Mouse (Mus musculus): ENCODE measurements around the gene Tnmd. TPM values are rescaled to one million over a fixed set of nuclear protein-coding genes. Genes with fewer than 3 reads are reported as not detected.

Tnmd gene
- polyA plus RNA-seq (2015; fragmentation: Nextera tagmentation; extraction: Ambion mirVana) = 0.57 and 0.86 TPM in 2 replicates

DNA sequence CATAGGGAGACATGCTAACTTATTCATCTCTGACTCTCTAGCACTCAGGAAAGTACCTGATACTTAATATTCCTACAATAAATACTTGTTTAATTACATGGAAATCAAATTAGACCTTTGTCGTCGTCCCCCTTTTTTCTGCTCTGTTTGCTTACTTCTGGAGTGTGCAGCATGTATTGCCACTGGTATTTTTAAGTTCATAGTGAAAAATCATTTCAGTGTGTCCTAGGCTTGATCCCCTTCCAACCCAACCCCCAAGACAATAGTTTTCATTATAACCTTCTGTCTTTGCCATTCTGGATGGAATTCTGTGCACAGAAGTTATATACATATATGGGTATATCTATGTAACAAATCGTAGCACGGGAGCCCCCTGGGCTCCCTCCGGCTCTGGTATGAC, at the start of gene Tnmd:
Gene Tnmd (plus strand): TSS at position 301 of the 400 bp plus-strand sequence.
- 75% methylated on average over 5 of the region's 5 CpGs for WGBS
- H3K4me3 ChIP-seq = no peak within 1 kb of the TSS
- no peaks in the 10 kb centered on the region for H3K9me3 ChIP-seq (replicated peaks)
- no peaks in the 10 kb centered on the region for H3K4me1 ChIP-seq (replicated peaks)
- H3K27ac ChIP-seq = no peak within 1 kb of the TSS
- no peaks in the 10 kb centered on the region for H3K27me3 ChIP-seq
- H3K4me2 ChIP-seq = no peak within 1 kb of the TSS
- no peak within 1 kb of the TSS for H3K9ac ChIP-seq
- no peak for ATAC-seq (replicated peaks; ENCODE audit: insufficient number of reproducible peaks, insufficient read depth, low FRiP score, low read depth)
- no peaks in the 10 kb centered on the region for H3K36me3 ChIP-seq

- Histone ChIP-seq H3K27me3 (no peaks in the 10 kb centered on the region), H3K4me3 (no peak overlapping the region), H3K4me1 (replicated peaks) (no peaks in the 10 kb centered on the region), H3K9me3 (replicated peaks) (no peaks in the 10 kb centered on the region), H3K9ac (no peak overlapping the region), H3K27ac (no peak overlapping the region), H3K36me3 (no peaks in the 10 kb centered on the region), H3K4me2 (no peak overlapping the region)
- no peak for ATAC-seq (replicated peaks; ENCODE audit: insufficient number of reproducible peaks, insufficient read depth, low FRiP score, low read depth)
- 87% methylated on average over 4 of the region's 4 CpGs for WGBS
Measured at GRCm38 (mm10) chrX:133853637-133854036, 2.9 kb downstream of the Tnmd start.

DNA sequence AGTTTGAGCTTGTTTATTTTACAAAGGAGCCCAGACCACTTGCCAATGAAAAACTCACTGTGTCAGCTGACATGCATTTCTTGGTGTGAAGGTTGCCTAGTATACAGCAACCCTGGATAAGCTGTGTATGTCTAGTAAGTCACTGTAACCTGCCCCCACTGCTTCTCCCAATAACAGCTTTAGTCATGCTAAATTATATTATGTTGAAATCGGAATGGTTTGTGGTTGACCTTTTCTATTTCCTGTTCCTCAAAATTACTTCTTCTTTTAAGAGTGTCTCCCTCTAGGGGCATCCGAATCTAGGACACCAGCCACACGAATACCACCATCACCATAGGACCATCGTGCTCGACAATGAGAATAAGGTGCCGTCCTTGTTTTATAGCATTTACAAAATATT, 19.0 kb downstream of the Tnmd start:
- Histone ChIP-seq H3K36me3 (no peaks in the 10 kb centered on the region), H3K27ac (no peak overlapping the region), H3K4me3 (no peak overlapping the region), H3K27me3 (no peaks in the 10 kb centered on the region), H3K4me1 (replicated peaks) (no peaks in the 10 kb centered on the region), H3K4me2 (no peak overlapping the region), H3K9me3 (replicated peaks) (no peaks in the 10 kb centered on the region), H3K9ac (no peak overlapping the region)
- no peak for ATAC-seq (replicated peaks; ENCODE audit: insufficient number of reproducible peaks, insufficient read depth, low FRiP score, low read depth)
- WGBS = 79% methylated on average over 6 of the region's 6 CpGs

DNA sequence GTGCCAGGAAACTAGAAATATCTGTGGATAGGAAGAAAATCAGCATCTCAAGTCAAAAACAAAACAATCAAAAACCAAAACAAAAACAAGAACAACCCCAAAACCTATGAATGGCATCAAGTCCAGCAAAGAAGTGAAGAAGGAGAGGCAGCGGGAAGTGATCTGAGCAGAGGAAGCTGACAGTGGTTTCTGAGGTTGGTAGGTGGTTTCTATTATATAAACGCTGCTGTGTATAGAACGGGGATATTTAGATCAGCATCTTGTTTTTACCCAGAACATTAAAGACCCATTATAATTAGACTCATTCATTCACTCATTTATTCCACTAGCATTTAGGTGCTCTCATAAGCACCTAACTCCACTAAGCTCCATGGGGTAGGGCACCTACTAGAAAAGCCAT, 36.5 kb downstream of the Tnmd start:
- no peak overlapping the region for H3K27ac ChIP-seq
- WGBS = 83% methylated on average over 3 of the region's 3 CpGs
- H3K4me1 ChIP-seq (replicated peaks) = no peaks in the 10 kb centered on the region
- H3K36me3 ChIP-seq = no peaks in the 10 kb centered on the region; the same call in 1 of the 2 replicates
- no peak for ATAC-seq (replicated peaks; ENCODE audit: insufficient number of reproducible peaks, insufficient read depth, low FRiP score, low read depth)
- no peak overlapping the region for H3K4me2 ChIP-seq
- no peaks in the 10 kb centered on the region for H3K27me3 ChIP-seq
- no peak overlapping the region for H3K9ac ChIP-seq
- H3K4me3 ChIP-seq = no peak overlapping the region
- no peaks in the 10 kb centered on the region for H3K9me3 ChIP-seq (replicated peaks)

DNA sequence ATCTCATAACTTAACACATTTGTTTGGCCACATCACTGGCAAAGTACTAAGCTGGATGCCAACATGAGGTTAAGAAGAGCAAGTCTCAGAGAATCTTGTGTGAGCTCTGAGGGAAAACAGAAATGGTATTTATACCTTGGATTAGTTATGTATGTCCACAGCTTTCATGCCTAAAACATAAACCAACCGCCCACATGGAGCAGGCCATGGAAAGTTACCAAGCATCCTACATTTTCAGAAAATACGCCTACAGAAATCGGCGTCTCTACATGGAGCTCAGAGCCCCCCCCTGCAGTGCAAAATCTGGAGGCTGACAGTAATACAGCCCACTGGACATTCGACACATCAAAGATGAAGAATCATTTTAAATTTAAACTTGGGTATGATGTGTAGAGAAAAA, 37.3 kb downstream of the Tnmd start:
- H3K27me3 ChIP-seq = no peaks in the 10 kb centered on the region
- H3K4me3 ChIP-seq = no peak overlapping the region
- 80% methylated on average over 5 of the region's 5 CpGs for WGBS
- H3K9ac ChIP-seq = no peak overlapping the region
- H3K9me3 ChIP-seq (replicated peaks) = no peaks in the 10 kb centered on the region
- no peaks in the 10 kb centered on the region; the same call in 1 of the 2 replicates for H3K36me3 ChIP-seq
- H3K27ac ChIP-seq = no peak overlapping the region
- no peak overlapping the region for H3K4me2 ChIP-seq
- H3K4me1 ChIP-seq (replicated peaks) = no peaks in the 10 kb centered on the region
- ATAC-seq (replicated peaks; ENCODE audit: insufficient number of reproducible peaks, insufficient read depth, low FRiP score, low read depth) = no peak

DNA sequence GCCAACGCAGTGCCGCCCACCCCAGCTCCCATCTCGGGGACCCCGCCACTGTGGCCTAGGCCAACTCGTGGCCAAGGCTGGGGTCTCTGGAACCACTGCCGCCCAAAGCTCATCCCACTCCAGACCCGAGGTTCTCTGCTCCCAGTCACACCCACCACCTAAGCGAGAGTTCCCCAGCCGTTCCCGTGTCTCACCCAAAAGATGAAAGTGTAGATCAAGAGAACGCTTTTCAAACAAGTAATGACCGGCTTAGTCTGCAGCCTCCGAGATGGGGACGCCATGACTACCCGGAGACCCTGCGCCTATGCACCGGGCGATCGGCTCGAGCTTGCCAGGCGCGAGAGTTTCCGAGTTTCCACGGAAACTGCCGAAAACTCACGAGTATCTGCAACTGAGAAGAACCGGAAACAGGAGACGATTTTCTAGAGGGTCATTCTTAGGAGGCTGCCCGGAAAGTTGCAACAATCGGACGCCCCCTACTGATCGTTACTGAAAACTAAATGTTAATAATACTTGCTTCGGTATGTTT, 47.3 kb downstream of the Tnmd start, which contains the start of gene Tspan6:
Gene Tspan6 (minus strand): TSS at position 416 of the 529 bp plus-strand sequence.
- Histone ChIP-seq H3K4me2 (peak within 1 kb of the TSS; percentile 66), H3K4me1 (replicated peaks) (no peaks in the 10 kb centered on the region), H3K27ac (peak within 1 kb of the TSS; percentile 31; the same call in 1 of the 2 replicates), H3K4me3 (peak within 1 kb of the TSS; percentile 61), H3K9me3 (replicated peaks) (no peaks in the 10 kb centered on the region), H3K36me3 (no peaks in the 10 kb centered on the region), H3K9ac (peak within 1 kb of the TSS; percentile 62), H3K27me3 (no peaks in the 10 kb centered on the region)
- ATAC-seq (replicated peaks; ENCODE audit: insufficient number of reproducible peaks, insufficient read depth, low FRiP score, low read depth) = peak; percentile 75
- WGBS = 25% methylated on average over 33 of the region's 33 CpGs

DNA sequence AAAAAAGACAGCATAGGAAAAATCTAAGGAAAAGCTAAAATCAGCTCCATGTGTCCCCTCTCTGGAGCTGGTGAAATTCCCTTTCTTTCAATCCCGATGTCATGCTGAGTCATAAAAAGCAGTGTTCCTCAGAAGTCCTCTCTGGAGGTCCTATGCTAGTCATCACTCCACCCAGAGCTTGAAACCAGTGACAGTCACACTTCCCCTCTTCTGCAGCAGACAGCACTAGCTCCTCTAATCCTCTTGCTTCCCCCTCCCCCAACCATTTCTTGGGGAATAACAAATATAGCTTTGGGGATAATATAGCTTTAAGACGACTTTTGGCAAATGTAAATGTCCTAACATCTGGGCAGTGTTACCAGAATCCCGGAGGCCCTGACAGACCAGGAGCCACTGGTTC, 57.5 kb downstream of the Tnmd start, which contains the start of gene Srpx2:
Gene Srpx2 (plus strand): TSS at position 166 of the 400 bp plus-strand sequence.
- 15% methylated on average over 3 of the region's 3 CpGs for WGBS
- Histone ChIP-seq H3K4me2 (no peak within 1 kb of the TSS; the same call in 1 of the 2 replicates), H3K4me3 (0 out of 2 replicates have a peak within 1 kb of the TSS, but pooled peaks have one; percentile 5), H3K27me3 (no peaks in the 10 kb centered on the region), H3K9me3 (replicated peaks) (no peaks in the 10 kb centered on the region), H3K36me3 (no peaks in the 10 kb centered on the region), H3K4me1 (replicated peaks) (0 out of 2 replicates have a peak, but pooled peaks cover 5% of the 10 kb centered on the region), H3K27ac (no peak within 1 kb of the TSS), H3K9ac (no peak within 1 kb of the TSS)
- no peak for ATAC-seq (replicated peaks; ENCODE audit: insufficient number of reproducible peaks, insufficient read depth, low FRiP score, low read depth)

DNA sequence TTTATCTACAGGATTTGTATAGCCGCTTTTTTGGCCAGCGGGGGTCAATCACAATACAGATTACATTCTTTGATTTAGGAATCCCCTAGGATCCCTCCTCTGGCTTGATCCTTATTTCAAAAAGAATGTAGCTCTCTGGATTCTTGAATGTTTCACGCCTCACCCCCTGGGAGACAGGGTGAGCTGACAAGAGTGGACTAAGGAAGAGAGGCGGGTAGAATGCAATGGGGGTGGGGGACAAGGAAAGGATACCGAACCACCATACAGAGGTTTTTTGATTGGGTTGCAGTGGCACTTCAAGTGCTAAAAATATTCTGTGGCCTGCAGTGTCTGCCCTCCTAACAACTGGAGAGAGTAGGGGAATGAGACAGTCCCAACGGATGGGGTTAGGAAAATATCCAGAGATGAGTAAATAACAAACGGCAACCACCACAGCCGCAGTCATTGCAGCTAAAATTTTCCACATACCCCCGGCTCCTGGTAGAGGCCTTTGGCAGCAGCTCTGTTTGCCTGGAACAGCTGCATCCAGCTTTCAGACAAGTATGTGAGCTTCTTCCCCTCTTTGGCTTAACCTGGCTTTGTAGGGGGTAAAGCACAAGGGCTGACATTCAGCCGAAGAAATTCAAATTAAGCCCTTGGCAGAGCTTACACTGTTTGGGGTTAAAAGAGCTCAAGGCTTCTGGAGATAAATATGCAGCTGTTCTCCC, 60.8 kb downstream of the Tnmd start:
- Histone ChIP-seq H3K27ac (peak overlapping the region; percentile 58), H3K4me3 (no peak overlapping the region), H3K4me2 (0 out of 2 replicates have a peak overlapping the region, but pooled peaks have one; percentile 25), H3K9me3 (replicated peaks) (no peaks in the 10 kb centered on the region), H3K27me3 (no peaks in the 10 kb centered on the region), H3K9ac (no peak overlapping the region), H3K4me1 (replicated peaks) (0 out of 2 replicates have a peak, but pooled peaks cover 8% of the 10 kb centered on the region), H3K36me3 (no peaks in the 10 kb centered on the region)
- WGBS = 27% methylated on average over 10 of the region's 10 CpGs
- ATAC-seq (replicated peaks; ENCODE audit: insufficient number of reproducible peaks, insufficient read depth, low FRiP score, low read depth) = no peak

DNA sequence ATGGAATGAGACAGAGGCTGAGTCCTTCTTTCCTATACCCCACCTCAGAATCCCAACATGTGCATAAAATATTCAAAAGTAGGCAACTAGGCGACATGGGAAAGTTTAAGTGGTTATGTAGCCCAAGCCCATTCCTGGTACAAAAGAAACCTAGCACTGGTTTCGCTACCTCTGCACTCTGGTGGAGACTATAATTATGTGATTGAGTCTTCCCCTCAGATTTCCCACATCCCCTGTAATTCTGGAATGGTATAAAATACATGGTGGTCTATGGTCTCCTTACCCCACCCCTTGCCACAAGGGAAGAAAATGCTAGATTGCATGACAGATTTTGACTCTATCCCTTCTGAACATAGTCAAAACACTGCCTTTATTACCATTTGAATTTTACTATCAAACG, 62.2 kb downstream of the Tnmd start:
- H3K27me3 ChIP-seq = no peaks in the 10 kb centered on the region

GRCm38 (mm10) chrX:133914219-133914618, 63.4 kb downstream of the Tnmd start:
- Histone ChIP-seq H3K4me1 (replicated peaks) (0 out of 2 replicates have a peak, but pooled peaks cover 8% of the 10 kb centered on the region), H3K4me3 (no peak overlapping the region), H3K36me3 (no peaks in the 10 kb centered on the region), H3K27me3 (no peaks in the 10 kb centered on the region), H3K9ac (no peak overlapping the region), H3K4me2 (no peak overlapping the region), H3K27ac (peak overlapping the region; percentile 41), H3K9me3 (replicated peaks) (no peaks in the 10 kb centered on the region)
- whole genome bisulfite sequencing = 30% methylated on average over 7 of the region's 7 CpGs
- ATAC-seq (replicated peaks; ENCODE audit: insufficient number of reproducible peaks, insufficient read depth, low FRiP score, low read depth) = peak; percentile 75; the same call in 1 of the 2 replicates

More for the DNA sequence above, 62.2 kb downstream of the Tnmd start:
- 76% methylated on average over 3 of the region's 3 CpGs for WGBS
- H3K27ac ChIP-seq = no peak overlapping the region
- H3K4me3 ChIP-seq = no peak overlapping the region
- no peak for ATAC-seq (replicated peaks; ENCODE audit: insufficient number of reproducible peaks, insufficient read depth, low FRiP score, low read depth)
- H3K9me3 ChIP-seq (replicated peaks) = no peaks in the 10 kb centered on the region
- no peak overlapping the region for H3K4me2 ChIP-seq
- H3K4me1 ChIP-seq (replicated peaks) = 0 out of 2 replicates have a peak, but pooled peaks cover 8% of the 10 kb centered on the region
- H3K36me3 ChIP-seq = no peaks in the 10 kb centered on the region
- no peak overlapping the region for H3K9ac ChIP-seq

Measured in heart, embryonic 15.5 days (tissue).